Mouse (Mus musculus) midbrain, embryonic 12.5 days (tissue): ENCODE measurements at regions not wholly inside any gene's neighbourhood (a gene's known extent, or its start where the extent isn't known, plus 50 kb on each side); places are given as distances from the start of the nearest gene placed in this dataset.

Experiments used
- ATAC-seq: fragments of 200-750 bp; cut with Nextera tagmentation; 2 replicates; pipeline ENCODE4 v1.8.0; 2017; ENCODE audit warnings: low read depth, moderate TSS enrichment, moderate library complexity; ENCODE audit not compliant: low FRiP score
- H3K27ac ChIP-seq: fragments of 300-500 bp; sonication (generic); replicated peaks from 2 replicates; pipeline ENCODE4 v1.5.1; 2016; ENCODE audit warnings: mild to moderate bottlenecking
- H3K27me3 ChIP-seq: fragments of 300-500 bp; sonication (generic); 2 replicates; pipeline ENCODE4 v1.6.1; 2016; ENCODE audit warnings: mild to moderate bottlenecking
- H3K36me3 ChIP-seq: fragments of 300-500 bp; sonication (generic); 2 replicates; pipeline ENCODE4 v1.6.1; 2016
- H3K4me1 ChIP-seq: fragments of 300-500 bp; sonication (generic); 2 replicates; pipeline ENCODE4 v1.6.1; 2016
- H3K4me2 ChIP-seq: fragments of 300-500 bp; sonication (generic); replicated peaks from 2 replicates; pipeline ENCODE4 v1.6.1; 2016; ENCODE audit warnings: mild to moderate bottlenecking, moderate library complexity
- H3K4me3 ChIP-seq: fragments of 300-500 bp; sonication (generic); 2 replicates; pipeline ENCODE4 v1.5.1; 2016; ENCODE audit warnings: mild to moderate bottlenecking
- H3K9ac ChIP-seq: fragments of 300-500 bp; sonication (generic); replicated peaks from 2 replicates; pipeline ENCODE4 v1.6.1; 2016; ENCODE audit warnings: mild to moderate bottlenecking, moderate library complexity
- H3K9me3 ChIP-seq: fragments of 300-500 bp; sonication (generic); 2 replicates; pipeline ENCODE4 v1.6.1; 2016; ENCODE audit warnings: mild to moderate bottlenecking
- WGBS: fragments of 180-500 bp; shearing (Covaris S2); methylation state at CpG from one replicate; pipeline ENCODE4 v1.1.7; 2016; 5-methylcytosine and 5-hydroxymethylcytosine counted together

DNA sequence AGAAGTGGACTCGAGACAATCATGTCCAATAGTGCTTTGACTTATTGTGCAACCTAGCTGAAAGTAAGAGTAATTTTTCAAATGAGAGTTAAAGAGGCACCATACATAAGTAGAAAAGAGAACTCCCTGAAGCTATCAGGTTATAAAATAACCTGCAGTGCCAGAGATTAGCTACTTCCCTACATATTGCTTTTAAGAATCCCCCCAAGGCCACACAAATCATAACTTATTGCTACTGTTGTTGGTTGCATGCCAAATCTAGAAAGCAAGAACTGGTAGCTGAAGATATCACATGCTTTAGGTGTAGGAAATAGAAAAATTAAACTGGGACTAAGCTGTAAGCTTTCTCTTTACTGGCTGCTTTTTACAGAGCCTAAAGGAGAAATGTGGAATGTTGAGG lies 554.3 kb downstream of the Serpinb8 start:
- no peaks in the 10 kb centered on the region for H3K27me3 ChIP-seq
- WGBS = 75% methylated on average over 1 of the region's 1 CpGs
- no peak overlapping the region for H3K4me2 ChIP-seq

DNA sequence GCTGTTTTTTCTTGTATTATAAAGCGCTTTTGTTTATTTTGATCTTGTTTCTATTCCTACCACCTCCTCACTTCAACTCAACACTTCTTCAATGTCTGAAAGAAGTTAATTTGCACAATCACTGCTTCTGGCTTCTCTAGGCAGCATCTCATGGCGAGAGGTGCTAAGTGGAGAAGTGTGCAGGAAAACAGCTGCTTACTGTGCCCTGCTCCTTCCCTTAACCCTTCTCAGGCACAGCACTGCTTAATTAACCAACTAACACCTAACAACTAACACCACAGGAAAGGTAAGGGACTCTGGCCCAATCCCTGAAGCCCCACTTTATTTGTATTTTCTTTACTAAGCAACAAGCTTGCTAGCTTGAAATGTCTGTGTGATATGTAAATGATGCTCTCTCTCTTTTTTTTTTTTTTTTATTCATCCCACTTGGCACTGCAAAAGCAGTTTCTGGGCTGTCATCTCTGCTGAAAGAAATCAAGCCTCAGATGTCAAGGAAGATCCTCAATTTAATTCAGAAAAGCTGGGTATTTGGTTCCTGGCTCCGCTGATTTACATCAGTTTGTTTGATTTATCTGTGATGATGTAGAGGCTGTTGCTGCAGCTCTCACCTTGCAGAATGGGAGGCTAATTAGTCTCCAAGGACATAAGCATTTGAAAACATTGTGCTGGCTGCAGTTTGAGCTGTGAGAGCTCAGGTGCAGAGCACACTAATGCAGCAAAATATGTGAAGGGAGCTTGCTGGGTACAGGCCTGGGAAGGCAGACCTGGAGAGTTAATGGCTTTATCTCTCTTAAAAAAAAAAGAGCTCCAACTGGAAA lies 591.8 kb downstream of the Serpinb8 start:
- no peaks in the 10 kb centered on the region for H3K36me3 ChIP-seq
- WGBS = 47% methylated on average over 3 of the region's 3 CpGs
- no peak overlapping the region for H3K9ac ChIP-seq

More for the DNA sequence above, 554.3 kb downstream of the Serpinb8 start:
- Histone ChIP-seq H3K4me1 (no peaks in the 10 kb centered on the region), H3K4me3 (no peak overlapping the region), H3K9me3 (no peaks in the 10 kb centered on the region), H3K9ac (no peak overlapping the region), H3K36me3 (no peaks in the 10 kb centered on the region), H3K27ac (no peak overlapping the region)
- no peak for ATAC-seq

DNA sequence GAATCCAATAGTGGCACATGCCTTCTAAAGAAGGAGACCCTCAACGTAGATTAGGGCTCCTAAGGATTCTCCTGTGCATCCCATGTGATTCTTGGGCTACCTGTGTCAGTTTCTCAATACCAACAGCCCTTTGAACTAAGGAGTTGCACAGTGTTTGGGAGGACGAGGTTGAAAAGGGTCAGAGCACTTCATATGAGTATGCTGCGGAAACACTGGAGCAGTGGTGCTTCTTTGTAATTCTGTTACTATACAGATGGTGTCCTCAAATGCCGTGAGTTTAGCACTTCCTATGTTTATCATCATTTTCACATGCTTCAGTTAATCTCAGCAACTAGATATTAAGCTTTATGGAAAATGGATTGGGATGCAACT lies 592.3 kb downstream of the Serpinb8 start:
- H3K4me1 ChIP-seq = no peaks in the 10 kb centered on the region
- peak overlapping the region; percentile 35; the same call in 1 of the 2 replicates for H3K27ac ChIP-seq
- H3K9me3 ChIP-seq = no peaks in the 10 kb centered on the region
- no peak for ATAC-seq
- no peaks in the 10 kb centered on the region for H3K36me3 ChIP-seq
- WGBS = 60% methylated on average over 4 of the region's 4 CpGs
- H3K4me2 ChIP-seq = no peak overlapping the region
- H3K27me3 ChIP-seq = no peaks in the 10 kb centered on the region
- no peak overlapping the region for H3K4me3 ChIP-seq
- no peak overlapping the region for H3K9ac ChIP-seq

More for the DNA sequence above, 591.8 kb downstream of the Serpinb8 start:
- no peak overlapping the region for H3K4me3 ChIP-seq
- H3K9me3 ChIP-seq = no peaks in the 10 kb centered on the region
- no peaks in the 10 kb centered on the region for H3K4me1 ChIP-seq
- no peak overlapping the region for H3K4me2 ChIP-seq
- H3K27me3 ChIP-seq = no peaks in the 10 kb centered on the region
- ATAC-seq = peak; percentile 85
- peak overlapping the region; percentile 35; the same call in 1 of the 2 replicates for H3K27ac ChIP-seq

DNA sequence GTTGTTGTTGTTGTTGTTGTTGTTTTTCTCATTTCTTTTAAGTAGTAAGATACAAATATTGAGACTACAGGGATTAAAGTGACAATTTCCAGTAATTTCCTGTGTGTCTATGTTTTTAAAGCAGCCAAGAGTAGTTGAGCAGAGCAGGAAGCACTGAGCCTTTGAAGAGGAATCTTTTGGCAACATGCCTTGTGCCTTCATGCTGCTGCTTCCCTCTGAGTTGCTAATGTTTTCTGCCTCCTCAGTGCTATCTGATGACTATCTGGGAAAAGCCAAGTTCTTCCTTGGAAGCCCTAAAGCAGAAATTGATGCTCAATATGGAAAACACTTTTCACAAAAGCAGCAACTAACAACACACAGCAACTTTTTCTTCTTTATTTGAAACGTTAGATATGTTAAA lies 634.2 kb downstream of the Serpinb8 start:
- H3K9me3 ChIP-seq = no peaks in the 10 kb centered on the region
- 80% methylated on average over 1 of the region's 1 CpGs for WGBS
- ATAC-seq = no peak
- H3K4me1 ChIP-seq = no peaks in the 10 kb centered on the region
- H3K4me3 ChIP-seq = no peak overlapping the region
- no peaks in the 10 kb centered on the region for H3K36me3 ChIP-seq
- H3K27me3 ChIP-seq = no peaks in the 10 kb centered on the region
- no peak overlapping the region for H3K27ac ChIP-seq
- no peak overlapping the region for H3K4me2 ChIP-seq
- no peak overlapping the region for H3K9ac ChIP-seq

DNA sequence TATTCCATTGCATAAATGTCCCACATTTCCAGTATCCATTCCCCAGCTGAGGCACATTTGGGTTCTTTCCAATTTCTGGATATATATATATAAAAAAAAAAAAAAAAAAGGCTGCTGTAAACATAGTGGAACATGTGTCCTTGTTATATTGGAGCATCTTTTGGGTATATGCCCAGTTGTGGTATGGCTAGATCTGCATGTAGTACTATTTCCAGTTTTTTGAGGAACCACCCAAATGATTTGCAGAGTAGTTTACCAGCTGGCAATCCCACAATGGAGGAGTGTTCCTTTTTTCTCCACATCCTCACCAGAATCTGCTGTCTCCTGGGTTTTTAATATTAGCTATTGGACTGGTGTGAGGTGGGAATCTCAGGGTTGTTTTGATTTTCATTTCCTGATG lies 650.3 kb downstream of the Serpinb8 start:
- Histone ChIP-seq H3K4me3 (no peak overlapping the region), H3K36me3 (no peaks in the 10 kb centered on the region), H3K27ac (no peak overlapping the region), H3K4me2 (no peak overlapping the region), H3K4me1 (no peaks in the 10 kb centered on the region), H3K9ac (no peak overlapping the region), H3K9me3 (0 out of 2 replicates have a peak, but pooled peaks cover 3% of the 10 kb centered on the region), H3K27me3 (no peaks in the 10 kb centered on the region)
- ATAC-seq = no peak

DNA sequence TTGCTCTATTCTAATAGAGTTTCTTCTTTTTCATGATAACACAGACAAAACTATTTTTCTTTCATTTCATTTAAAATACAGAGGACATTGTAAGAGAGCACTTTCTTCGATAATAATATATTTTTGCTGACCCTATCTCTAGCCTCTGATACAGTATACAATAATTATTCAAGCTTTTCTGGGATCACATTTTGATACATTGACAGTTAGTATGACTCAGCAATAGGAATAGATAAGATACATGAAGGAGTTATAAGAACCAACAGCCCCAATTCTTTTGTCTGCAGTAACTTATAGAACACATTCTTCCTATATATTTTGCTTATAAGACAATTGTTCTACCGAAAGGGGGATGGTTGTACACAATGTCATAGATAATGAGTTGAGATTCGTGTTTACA lies 665.3 kb downstream of the Serpinb8 start:
- Histone ChIP-seq H3K27ac (no peak overlapping the region), H3K27me3 (no peaks in the 10 kb centered on the region), H3K9ac (no peak overlapping the region), H3K4me2 (no peak overlapping the region), H3K36me3 (no peaks in the 10 kb centered on the region), H3K9me3 (no peaks in the 10 kb centered on the region), H3K4me3 (no peak overlapping the region), H3K4me1 (no peaks in the 10 kb centered on the region)
- WGBS = 86% methylated on average over 3 of the region's 3 CpGs
- ATAC-seq = no peak

DNA sequence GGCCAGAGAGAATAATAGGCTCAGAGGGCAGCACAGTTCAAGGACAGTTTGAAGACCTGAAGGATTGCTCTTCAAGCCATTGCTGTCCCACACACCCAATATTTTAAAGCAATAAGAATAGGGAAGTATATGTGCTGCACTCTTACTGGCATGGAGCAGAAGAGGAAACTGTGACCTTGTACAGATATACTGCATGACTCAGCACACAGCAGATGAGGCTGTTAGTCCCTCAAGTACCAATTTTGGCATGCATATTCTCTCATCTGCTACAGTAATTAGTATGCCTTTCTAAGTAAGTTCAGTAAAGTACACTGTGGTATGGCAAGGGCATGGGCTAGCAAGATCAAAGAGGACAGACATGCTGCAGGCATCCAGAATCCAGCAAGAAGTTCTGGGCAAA lies 669.5 kb downstream of the Serpinb8 start:
- Histone ChIP-seq H3K9ac (no peak overlapping the region), H3K4me3 (no peak overlapping the region), H3K4me1 (no peaks in the 10 kb centered on the region), H3K4me2 (no peak overlapping the region), H3K9me3 (no peaks in the 10 kb centered on the region), H3K27me3 (no peaks in the 10 kb centered on the region), H3K27ac (no peak overlapping the region), H3K36me3 (no peaks in the 10 kb centered on the region)
- ATAC-seq = peak; percentile 45; the same call in 1 of the 2 replicates

DNA sequence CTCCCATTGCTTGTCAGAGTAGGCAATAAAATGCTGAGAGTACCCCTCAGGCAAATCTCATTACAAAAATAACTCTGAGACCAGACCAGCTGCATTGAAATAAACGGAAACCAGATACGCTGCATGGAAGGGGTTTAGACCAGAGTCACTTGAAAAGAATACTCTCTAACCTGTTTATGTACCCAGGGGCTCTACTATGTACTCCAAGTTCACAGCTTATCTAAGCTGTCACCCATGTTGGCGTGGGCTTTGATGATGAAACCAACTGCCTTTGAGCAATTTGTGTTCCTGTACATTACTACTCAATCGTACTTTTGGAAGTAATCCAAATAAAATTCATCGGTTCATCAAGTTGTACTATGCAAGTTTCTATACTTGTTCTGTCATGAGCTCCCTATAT lies 692.3 kb downstream of the Serpinb8 start:
- Histone ChIP-seq H3K36me3 (no peaks in the 10 kb centered on the region), H3K27ac (no peak overlapping the region), H3K9me3 (no peaks in the 10 kb centered on the region), H3K4me2 (no peak overlapping the region), H3K4me3 (no peak overlapping the region), H3K4me1 (no peaks in the 10 kb centered on the region), H3K27me3 (no peaks in the 10 kb centered on the region), H3K9ac (no peak overlapping the region)
- ATAC-seq = no peak
- 84% methylated on average over 5 of the region's 5 CpGs for WGBS

DNA sequence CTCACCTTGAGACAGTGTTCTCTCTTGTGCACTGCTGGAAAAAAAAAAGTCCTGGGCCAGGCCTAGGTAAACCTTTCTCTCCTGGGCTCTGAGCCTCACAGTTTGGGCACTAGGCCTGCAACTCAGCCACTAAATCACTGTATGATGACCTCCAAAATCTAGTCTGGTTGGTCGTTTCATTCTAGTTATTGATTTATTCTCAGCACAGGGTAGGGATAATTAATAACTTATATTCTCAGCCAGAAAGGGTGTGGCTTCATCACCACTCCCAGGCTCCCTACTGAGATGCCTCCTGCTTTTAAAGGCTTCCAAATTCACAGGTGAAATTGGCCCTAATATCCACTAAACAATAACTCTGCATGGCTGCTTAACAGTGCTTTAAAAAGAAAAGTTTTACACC lies 696.8 kb downstream of the Serpinb8 start:
- Histone ChIP-seq H3K36me3 (no peaks in the 10 kb centered on the region), H3K4me1 (no peaks in the 10 kb centered on the region), H3K9me3 (no peaks in the 10 kb centered on the region), H3K27me3 (no peaks in the 10 kb centered on the region), H3K27ac (no peak overlapping the region), H3K4me3 (no peak overlapping the region), H3K9ac (no peak overlapping the region), H3K4me2 (no peak overlapping the region)
- WGBS = 76% methylated on average over 1 of the region's 1 CpGs
- ATAC-seq = no peak
